Mouse (Mus musculus) layer of hippocampus, adult 18-20 months (tissue): ENCODE measurements around the gene Fam102a. TPM values are rescaled to one million over a fixed set of nuclear protein-coding genes. Genes with fewer than 3 reads are reported as not detected.

Source experiments
- DNase-seq, 2 experiments: peaks; one replicate each; pipeline ENCODE4 v3.0.0; 2022; ENCODE audit warnings: low spot score in 2 of 2
- total RNA-seq, 2 experiments: library from RNA; stranded (reverse); gene quantifications; 2 replicates each; pipeline ENCODE4 v1.2.3; 2021

The Fam102a gene
- total RNA-seq, 2 experiments from 2014 or later: 76.0 to 77.2 TPM

DNA sequence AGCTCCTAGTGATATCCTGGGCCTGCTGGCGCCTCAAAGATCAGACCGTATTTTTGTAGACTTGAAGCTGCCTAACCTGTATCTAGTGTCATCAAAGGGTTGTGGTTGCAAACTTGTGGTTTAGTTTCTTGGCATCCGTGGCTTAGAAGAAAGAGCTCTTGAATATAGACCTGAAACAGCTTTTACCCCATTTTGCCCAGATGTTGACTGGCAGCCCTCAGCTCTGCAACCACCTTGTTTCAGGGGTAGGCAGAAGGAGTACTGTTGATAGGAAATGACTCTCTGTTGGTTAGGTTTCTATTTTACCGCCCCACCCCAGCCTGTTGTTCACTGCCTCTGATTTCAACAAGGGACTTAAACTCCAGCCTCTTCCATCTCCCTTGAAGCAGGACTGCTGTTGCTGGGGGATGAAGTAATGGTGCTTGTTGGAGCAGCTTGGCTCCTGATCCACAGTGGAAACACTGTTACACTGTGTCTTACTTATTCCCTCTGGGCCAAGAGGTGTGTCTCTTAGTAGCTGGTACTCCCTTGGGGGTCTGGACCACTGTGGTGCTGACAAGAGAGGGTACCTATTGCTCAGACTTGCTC, 6.9 kb downstream of the Fam102a start:
- DNase-seq: no peak

GRCm38 (mm10) chr2:32543031-32543449, 7.9 kb downstream of the Fam102a start:
- peak in 1 of 2 experiments; percentile 52 for DNase-seq

DNA sequence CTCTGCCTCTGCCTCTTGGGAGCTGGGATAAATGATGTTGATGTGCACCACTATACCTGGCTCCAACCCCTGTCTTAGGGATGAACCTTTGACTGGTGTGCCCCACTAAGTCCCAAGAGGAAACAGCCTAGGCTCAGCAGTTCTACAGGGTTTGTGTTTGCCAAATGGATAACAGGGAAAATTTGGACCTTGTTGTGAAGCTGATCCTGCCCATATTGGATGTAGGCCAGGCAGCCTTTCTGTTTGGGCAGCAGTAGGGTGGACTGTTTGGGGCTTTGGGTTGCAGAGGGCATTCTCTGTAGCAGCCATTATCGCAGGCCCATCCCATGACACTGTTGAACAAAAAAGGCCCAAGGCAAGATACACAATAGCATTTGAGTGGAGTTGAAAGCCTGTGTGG, 11.8 kb downstream of the Fam102a start:
- DNase-seq: no peak

GRCm38 (mm10) chr2:32547380-32547779, 12.2 kb downstream of the Fam102a start:
- DNase-seq: no peak

DNA sequence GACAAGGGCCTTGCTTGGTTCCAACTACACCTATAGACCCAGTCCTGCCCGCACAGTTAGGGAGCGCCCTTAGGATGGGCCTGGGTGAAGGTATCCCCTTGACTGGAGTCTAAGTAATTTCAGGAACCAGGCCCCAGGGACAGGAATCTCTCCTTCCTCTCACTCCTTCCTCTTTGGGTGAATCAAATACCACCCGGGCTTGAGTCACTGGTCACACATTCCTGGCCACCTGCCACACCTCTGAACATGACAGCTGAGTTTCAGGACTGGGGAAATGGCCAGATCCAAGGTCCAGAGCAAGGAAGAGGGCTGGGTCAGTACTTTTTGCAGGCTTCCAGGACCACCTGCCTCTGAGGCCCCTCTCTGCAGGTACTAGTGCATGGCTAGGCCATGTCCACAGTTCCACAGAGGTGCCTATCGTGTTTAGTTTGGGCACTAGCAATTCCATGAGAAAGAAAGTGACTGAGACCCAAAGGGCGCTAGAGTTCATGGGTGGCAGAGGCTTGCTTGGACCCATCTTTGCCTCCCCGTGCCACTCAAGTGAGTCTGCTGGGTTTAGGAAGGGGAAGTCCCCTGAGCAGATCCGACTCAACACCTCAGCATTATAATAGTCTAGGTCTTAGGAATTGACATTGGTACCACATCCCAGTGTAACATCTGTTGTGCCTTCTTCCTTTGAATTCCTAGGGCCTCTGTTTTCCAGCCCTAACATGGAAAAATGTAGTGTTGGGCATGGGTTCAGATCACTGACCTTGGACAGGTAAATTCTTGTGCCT, 13.0 kb downstream of the Fam102a start:
- DNase-seq: no peak

GRCm38 (mm10) chr2:32549171-32549570, 14.0 kb downstream of the Fam102a start:
- no peak for DNase-seq

- peak in 1 of 2 experiments; percentile 35 for DNase-seq
Measured at GRCm38 (mm10) chr2:32549764-32550163, 14.6 kb downstream of the Fam102a start.

GRCm38 (mm10) chr2:32551236-32551635, 16.1 kb downstream of the Fam102a start:
- no peak for DNase-seq

GRCm38 (mm10) chr2:32553592-32554148, 18.5 kb downstream of the Fam102a start:
- DNase-seq: no peak

- no peak for DNase-seq
Measured at GRCm38 (mm10) chr2:32555484-32555883, 20.4 kb downstream of the Fam102a start.

DNA sequence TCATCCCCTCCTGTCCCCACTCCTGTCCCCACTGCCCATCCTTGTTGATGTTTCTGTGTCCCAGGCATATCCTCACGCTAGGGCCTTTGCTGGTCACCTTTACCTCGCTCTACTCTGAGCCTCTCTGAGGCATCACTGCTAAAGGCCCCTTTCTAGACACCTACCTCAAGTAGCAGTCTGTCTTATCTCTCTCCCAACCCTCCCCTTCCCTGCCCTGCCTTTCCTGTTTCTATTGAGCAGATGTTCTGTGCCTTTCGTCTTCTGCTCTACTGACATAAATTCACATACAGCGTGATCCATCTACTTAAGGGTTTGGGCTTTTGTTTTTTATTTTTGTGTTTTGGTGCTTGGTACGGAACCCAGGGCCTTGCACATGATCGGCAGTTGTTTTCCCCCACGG, 20.9 kb downstream of the Fam102a start:
- no peak for DNase-seq

GRCm38 (mm10) chr2:32559570-32559969, 24.4 kb downstream of the Fam102a start:
- peak in 1 of 2 experiments; percentile 81 for DNase-seq

DNA sequence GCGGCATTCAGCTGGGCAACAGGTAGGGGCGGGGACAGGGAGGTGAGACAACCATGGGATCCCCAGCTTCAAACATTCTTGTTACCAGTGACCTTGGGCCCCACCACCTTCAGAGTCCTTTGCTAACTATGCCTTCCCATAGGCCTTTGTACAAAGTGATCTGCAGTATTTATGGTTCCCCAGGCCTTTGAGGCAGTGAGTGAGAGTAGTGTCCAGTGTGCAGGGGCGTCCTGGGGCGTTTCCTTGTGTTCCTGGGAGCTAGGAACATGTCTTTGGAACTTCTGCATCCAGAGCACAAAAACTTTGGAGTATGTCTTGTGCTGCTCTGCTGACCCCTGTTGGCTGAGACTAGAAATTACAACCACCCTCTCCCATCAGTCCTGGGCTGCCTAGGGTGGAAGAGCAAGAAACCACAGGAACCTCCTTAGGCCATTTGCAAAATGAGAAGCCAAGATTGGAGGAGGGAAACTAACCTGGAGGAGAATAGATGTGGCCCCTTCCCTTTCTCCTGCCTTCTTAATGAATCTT, 31.5 kb downstream of the Fam102a start:
- peak in 1 of 2 experiments; percentile 78 for DNase-seq

DNA sequence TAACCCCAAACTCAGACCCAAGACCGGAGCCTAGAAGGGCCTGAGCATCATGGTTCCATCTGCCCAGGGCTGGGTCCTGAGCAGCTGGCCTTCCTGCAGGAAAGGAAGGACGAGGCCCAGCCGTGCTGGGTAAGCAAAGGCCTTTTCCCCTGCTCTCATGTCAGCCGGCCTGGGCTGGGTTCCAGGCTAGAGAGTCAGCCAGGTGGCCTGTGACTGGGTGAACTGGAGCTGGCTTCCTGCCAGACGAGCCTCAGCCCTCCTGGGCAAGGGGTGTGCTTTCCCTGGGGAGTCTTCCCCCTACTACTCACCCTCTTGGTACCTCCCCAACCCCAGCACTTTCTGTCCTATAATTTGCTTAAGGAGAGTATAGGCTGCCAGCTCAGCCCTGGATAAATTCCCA, 33.0 kb downstream of the Fam102a start:
- DNase-seq: no peak

GRCm38 (mm10) chr2:32568941-32569340, 33.8 kb downstream of the Fam102a start:
- no peak for DNase-seq

- peak; percentile 90 to 96 for DNase-seq
Measured at GRCm38 (mm10) chr2:32570698-32571494, 35.8 kb downstream of the Fam102a start, which contains the start of gene Dpm2. Gene Dpm2 (plus strand): TSS chr2:32570858.

- no peak for DNase-seq
Measured at GRCm38 (mm10) chr2:32572196-32572595, 37.1 kb downstream of the Fam102a start.

- no peak for DNase-seq
Measured at GRCm38 (mm10) chr2:32574497-32574896, 39.4 kb downstream of the Fam102a start, which contains the start of gene Pip5kl1. Gene Pip5kl1 (plus strand): TSS chr2:32574797.

- peak in 1 of 2 experiments; percentile 85 for DNase-seq
Measured at GRCm38 (mm10) chr2:32574901-32575585, 39.9 kb downstream of the Fam102a start.

DNA sequence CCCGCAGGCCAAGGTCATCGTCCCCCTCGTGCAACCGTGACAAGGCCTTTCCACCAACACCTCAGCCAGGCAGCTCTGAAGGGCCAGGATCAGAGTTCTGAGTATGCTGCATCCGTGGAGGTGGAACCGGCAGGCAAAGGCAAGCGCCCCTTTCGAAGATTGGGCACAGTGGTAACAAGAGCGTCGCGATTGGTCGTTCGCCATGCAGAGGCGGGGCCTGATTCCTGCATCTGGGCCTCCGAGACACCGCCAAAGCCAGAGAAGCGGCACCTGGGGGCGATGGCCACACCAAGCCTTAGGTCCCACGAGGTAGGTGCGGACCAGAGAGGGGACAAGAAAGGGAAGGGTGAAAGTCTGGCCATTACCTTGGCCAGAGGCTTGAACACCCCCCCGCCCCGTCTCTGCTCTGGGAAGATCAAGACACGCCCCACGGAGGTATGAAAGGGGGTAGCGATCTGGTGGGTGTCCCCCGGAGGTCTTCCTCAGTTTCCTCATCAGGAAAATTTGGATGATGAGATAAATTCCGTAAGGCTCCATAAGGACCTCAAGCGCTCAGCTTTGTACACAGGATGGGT, 40.5 kb downstream of the Fam102a start, which contains the start of gene 9430097D07Rik:
TSS of gene 9430097D07Rik (minus strand) at position 99 of the 575 bp plus-strand sequence.
- peak in 1 of 2 experiments; percentile 79 for DNase-seq
